Mouse (Mus musculus): ENCODE measurements around the gene Gatad2b.
"Not testable (repeated sequence)": the region's sequence is repeated elsewhere in the genome, so short reads cannot be mapped to it uniquely, and the experiment has no call there.

- not testable (repeated sequence) for TF ChIP-seq GATA1, TAL1 (IDR thresholded peaks at IDR 0.05; ENCODE audit: low read length)
Measured at GRCm38 (mm10) chr3:90253174-90253573, 39.8 kb upstream of the Gatad2b start.

Data from erythroblast, embryonic 14.5 days (primary cell).